Mouse (Mus musculus): Measurements from ENCODE around the gene Med15. TPM values are rescaled to one million over a fixed set of nuclear protein-coding genes. Genes with fewer than 3 reads are reported as not detected.

The Med15 gene
- polyA plus RNA-seq, 1 experiment from 2014 or later, result 50.9 TPM

DNA sequence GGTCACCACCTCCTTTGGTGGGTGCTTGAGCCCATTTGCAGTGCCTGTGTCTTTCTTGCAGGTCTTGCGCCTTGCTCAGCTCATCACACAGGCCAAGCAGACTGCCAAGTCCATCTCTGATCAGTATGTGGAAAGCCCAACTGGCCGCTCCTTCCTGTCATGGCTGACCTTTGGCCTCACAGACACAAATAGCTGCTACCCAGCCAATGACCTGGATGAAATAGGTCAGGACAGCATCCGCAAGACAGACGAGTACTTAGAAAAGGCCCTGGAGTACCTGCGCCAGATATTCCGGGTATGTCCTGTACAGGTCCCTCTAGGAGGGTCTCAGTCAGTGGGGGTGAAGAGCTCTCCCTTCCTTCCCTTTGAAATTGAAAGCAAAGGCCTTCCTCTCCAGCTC is 91.4 kb downstream of the Med15 start:
- peaks cover 7% of the 10 kb centered on the region for H3K36me3 ChIP-seq (ENCODE audit: control insufficient read depth, insufficient read depth, low read length)
- H3K27me3 ChIP-seq (ENCODE audit: control insufficient read depth, insufficient read depth, low read length), result no peaks in the 10 kb centered on the region

DNA sequence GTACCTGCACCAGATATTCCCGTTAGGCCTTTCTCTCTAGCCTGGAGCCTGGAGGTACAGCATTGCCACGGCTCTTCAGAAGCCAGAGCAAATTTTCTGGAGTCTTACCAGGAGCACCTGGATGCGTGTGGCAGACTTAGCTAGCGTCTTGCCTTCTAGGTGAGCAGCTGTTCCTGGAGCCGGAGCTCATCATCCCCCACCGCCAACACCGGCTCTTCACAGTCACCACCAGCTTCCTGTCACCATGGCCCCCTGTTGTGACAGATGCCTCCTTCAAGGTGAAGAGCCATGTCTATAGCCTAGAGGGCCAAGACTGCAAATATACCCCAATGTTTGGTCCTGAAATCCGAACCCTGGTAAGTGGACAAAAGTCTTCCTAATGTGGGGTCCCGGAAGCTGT is 92.0 kb downstream of the Med15 start:
- Histone ChIP-seq H3K27me3 (ENCODE audit: control insufficient read depth, insufficient read depth, low read length) (no peaks in the 10 kb centered on the region), H3K4me1 (replicated peaks; ENCODE audit: control insufficient read depth, insufficient read depth, low read length) (no peaks in the 10 kb centered on the region), H3K9me3 (ENCODE audit: control insufficient read depth, low read length) (no peaks in the 10 kb centered on the region), H3K36me3 (ENCODE audit: control insufficient read depth, insufficient read depth, low read length) (peaks cover 7% of the 10 kb centered on the region), H3K9ac (ENCODE audit: low read length) (no peak overlapping the region), H3K4me2 (ENCODE audit: low read depth, low read length, severe bottlenecking) (no peak overlapping the region), H3K4me3 (ENCODE audit: low read depth, low read length) (no peak overlapping the region), H3K27ac (ENCODE audit: low read depth, low read length) (no peak overlapping the region)
- 92% methylated on average over 9 of the region's 9 CpGs for whole genome bisulfite sequencing
- ATAC-seq (replicated peaks; ENCODE audit: low FRiP score) (no peak), DNase-seq (ENCODE audit: low spot score) (no peak)

More for the DNA sequence above, 91.4 kb downstream of the Med15 start:
- H3K4me1 ChIP-seq (replicated peaks; ENCODE audit: control insufficient read depth, insufficient read depth, low read length), result peaks cover 3% of the 10 kb centered on the region; the same call in 1 of the 2 replicates
- WGBS, result 82% methylated on average over 6 of the region's 6 CpGs
- H3K27ac ChIP-seq (ENCODE audit: low read depth, low read length), result no peak overlapping the region
- no peak overlapping the region for H3K9ac ChIP-seq (ENCODE audit: low read length)
- no peak overlapping the region for H3K4me2 ChIP-seq (ENCODE audit: low read depth, low read length, severe bottlenecking)
- no peak for DNase-seq (ENCODE audit: low spot score)
- ATAC-seq (replicated peaks; ENCODE audit: low FRiP score), result no peak
- no peaks in the 10 kb centered on the region for H3K9me3 ChIP-seq (ENCODE audit: control insufficient read depth, low read length)
- H3K4me3 ChIP-seq (ENCODE audit: low read depth, low read length), result no peak overlapping the region

DNA sequence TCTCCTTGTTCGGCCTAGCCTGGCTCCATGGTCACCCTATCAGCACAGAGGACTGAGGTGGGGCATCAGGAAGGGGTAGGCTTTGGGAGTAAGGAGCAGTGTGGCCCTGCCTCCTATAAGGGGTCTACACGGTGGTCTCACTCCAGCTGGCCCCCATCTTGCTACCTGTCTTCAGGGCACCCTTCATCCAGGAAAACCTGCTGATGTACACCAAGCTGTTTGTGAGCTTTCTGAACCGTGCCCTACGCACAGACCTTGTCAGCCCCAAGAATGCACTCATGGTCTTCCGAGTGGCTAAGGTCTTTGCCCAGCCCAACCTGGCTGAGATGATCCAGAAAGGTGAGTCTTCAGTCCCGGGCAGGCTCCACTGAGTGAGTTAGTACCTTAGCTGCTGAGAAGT is 92.7 kb downstream of the Med15 start:
- Histone ChIP-seq H3K9ac (ENCODE audit: low read length) (no peak overlapping the region), H3K4me2 (ENCODE audit: low read depth, low read length, severe bottlenecking) (no peak overlapping the region), H3K4me1 (replicated peaks; ENCODE audit: control insufficient read depth, insufficient read depth, low read length) (no peaks in the 10 kb centered on the region), H3K27me3 (ENCODE audit: control insufficient read depth, insufficient read depth, low read length) (no peaks in the 10 kb centered on the region), H3K9me3 (ENCODE audit: control insufficient read depth, low read length) (no peaks in the 10 kb centered on the region), H3K36me3 (ENCODE audit: control insufficient read depth, insufficient read depth, low read length) (peaks cover 7% of the 10 kb centered on the region), H3K27ac (ENCODE audit: low read depth, low read length) (no peak overlapping the region), H3K4me3 (ENCODE audit: low read depth, low read length) (no peak overlapping the region)
- no peak for DNase-seq (ENCODE audit: low spot score)
- WGBS, result 90% methylated on average over 6 of the region's 6 CpGs
- ATAC-seq (replicated peaks; ENCODE audit: low FRiP score), result no peak

DNA sequence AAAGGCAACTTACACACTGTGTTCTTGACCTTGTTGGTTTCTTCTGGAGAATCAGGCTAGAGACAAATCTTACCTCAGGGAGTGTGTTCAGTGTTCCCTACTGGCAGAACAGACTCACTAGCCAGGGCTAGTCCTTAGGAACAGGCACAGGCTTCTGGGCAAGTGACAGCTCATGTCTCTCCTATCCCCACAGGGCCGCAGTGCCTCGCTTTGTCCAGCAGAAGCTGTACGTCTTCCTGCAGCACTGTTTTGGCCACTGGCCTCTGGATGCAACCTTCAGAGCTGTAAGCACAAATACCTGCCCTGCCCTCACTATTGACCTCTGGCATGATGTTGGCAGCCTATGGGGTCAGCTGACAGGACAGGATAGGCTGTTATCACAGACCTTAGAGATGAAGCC is 93.6 kb downstream of the Med15 start:
- Histone ChIP-seq H3K4me3 (ENCODE audit: low read depth, low read length) (no peak overlapping the region), H3K9ac (ENCODE audit: low read length) (no peak overlapping the region), H3K27me3 (ENCODE audit: control insufficient read depth, insufficient read depth, low read length) (no peaks in the 10 kb centered on the region), H3K36me3 (ENCODE audit: control insufficient read depth, insufficient read depth, low read length) (peaks cover 7% of the 10 kb centered on the region), H3K27ac (ENCODE audit: low read depth, low read length) (no peak overlapping the region), H3K9me3 (ENCODE audit: control insufficient read depth, low read length) (no peaks in the 10 kb centered on the region), H3K4me1 (replicated peaks; ENCODE audit: control insufficient read depth, insufficient read depth, low read length) (no peaks in the 10 kb centered on the region), H3K4me2 (ENCODE audit: low read depth, low read length, severe bottlenecking) (no peak overlapping the region)
- 96% methylated on average over 3 of the region's 3 CpGs for WGBS
- no peak for DNase-seq (ENCODE audit: low spot score)
- ATAC-seq (replicated peaks; ENCODE audit: low FRiP score), result no peak

DNA sequence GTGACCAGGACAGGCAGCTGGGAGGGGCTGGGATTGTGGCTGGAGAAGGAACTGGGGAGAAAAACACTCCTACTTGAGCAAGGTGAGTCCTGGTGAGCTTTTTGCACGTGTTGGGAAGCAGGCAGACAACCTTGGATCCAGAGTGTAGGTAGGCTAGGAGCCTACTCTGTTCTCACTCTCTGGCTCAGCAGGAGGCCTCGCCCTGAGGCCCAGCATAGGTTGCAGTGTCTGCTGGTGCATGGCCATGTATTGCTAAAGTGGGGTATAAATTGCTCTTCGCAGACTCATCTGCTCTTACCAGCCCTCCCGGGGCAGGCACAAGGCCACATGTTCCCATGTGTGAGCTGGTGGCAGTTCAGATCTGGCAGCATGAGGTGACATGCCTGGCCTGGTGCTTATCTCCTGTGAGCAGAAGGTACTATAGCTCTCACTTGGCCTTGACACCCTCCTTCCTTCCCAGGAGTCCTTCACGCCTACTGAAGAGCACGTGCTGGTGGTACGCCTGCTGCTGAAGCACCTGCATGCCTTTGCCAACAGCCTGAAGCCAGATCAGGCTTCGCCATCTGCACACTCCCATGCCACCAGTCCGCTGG is 94.6 kb downstream of the Med15 start:
- Histone ChIP-seq H3K27ac (ENCODE audit: low read depth, low read length) (no peak overlapping the region), H3K4me2 (ENCODE audit: low read depth, low read length, severe bottlenecking) (no peak overlapping the region), H3K9ac (ENCODE audit: low read length) (no peak overlapping the region), H3K27me3 (ENCODE audit: control insufficient read depth, insufficient read depth, low read length) (no peaks in the 10 kb centered on the region), H3K4me1 (replicated peaks; ENCODE audit: control insufficient read depth, insufficient read depth, low read length) (no peaks in the 10 kb centered on the region), H3K9me3 (ENCODE audit: control insufficient read depth, low read length) (no peaks in the 10 kb centered on the region), H3K4me3 (ENCODE audit: low read depth, low read length) (no peak overlapping the region), H3K36me3 (ENCODE audit: control insufficient read depth, insufficient read depth, low read length) (peaks cover 7% of the 10 kb centered on the region)
- WGBS, result 93% methylated on average over 9 of the region's 9 CpGs
- ATAC-seq (replicated peaks; ENCODE audit: low FRiP score) (no peak), DNase-seq (ENCODE audit: low spot score) (no peak)

DNA sequence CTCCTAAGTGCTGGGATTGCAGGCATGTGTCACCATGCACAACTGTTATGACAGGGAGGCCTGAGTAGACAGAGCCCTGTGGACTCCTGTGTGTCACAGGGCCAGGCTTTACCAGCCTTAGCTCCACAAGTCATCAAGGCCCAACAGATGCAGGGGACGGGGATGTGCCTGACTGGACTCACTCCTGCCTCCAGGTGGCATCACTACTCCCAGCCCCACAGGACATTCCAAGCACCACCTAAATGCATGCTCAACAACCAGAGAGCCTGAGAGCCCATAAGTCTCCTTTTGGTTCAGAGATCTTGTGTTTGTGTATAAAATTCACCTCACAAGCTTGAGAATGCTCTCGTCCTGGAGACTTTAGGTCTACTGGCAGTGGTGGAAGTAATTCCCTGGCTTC is 95.1 kb downstream of the Med15 start:
- H3K9ac ChIP-seq (ENCODE audit: low read length), result no peak overlapping the region
- DNase-seq (ENCODE audit: low spot score), result no peak
- no peaks in the 10 kb centered on the region for H3K4me1 ChIP-seq (replicated peaks; ENCODE audit: control insufficient read depth, insufficient read depth, low read length)
- no peak overlapping the region for H3K4me3 ChIP-seq (ENCODE audit: low read depth, low read length)
- ATAC-seq (replicated peaks; ENCODE audit: low FRiP score), result no peak
- H3K27ac ChIP-seq (ENCODE audit: low read depth, low read length), result no peak overlapping the region
- H3K27me3 ChIP-seq (ENCODE audit: control insufficient read depth, insufficient read depth, low read length), result no peaks in the 10 kb centered on the region
- no peak overlapping the region for H3K4me2 ChIP-seq (ENCODE audit: low read depth, low read length, severe bottlenecking)
- WGBS, result 72% methylated on average over 2 of the region's 2 CpGs
- H3K9me3 ChIP-seq (ENCODE audit: control insufficient read depth, low read length), result no peaks in the 10 kb centered on the region
- H3K36me3 ChIP-seq (ENCODE audit: control insufficient read depth, insufficient read depth, low read length), result peaks cover 8% of the 10 kb centered on the region

DNA sequence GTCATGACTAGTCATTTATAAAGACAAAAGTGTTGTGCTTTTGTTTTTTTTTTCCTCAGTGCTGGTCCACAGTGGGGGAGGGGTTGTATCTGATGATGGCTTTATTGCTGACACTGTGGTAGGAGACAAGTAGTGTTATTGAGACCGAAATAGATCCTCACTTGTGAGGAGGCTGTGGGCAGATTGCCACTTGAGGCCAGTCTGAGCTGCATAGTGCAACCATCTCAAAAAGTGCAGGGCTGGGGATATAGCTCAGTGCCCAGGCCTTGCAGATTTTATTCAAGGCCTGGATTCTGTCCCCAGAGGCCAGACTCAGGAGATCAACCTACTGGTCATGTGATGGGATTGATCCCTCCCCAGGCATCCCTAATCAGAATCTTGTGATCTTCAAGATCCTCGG is 95.8 kb downstream of the Med15 start:
- H3K9me3 ChIP-seq (ENCODE audit: control insufficient read depth, low read length), result no peaks in the 10 kb centered on the region
- ATAC-seq (replicated peaks; ENCODE audit: low FRiP score), result no peak
- no peak overlapping the region for H3K27ac ChIP-seq (ENCODE audit: low read depth, low read length)
- H3K36me3 ChIP-seq (ENCODE audit: control insufficient read depth, insufficient read depth, low read length), result peaks cover 11% of the 10 kb centered on the region; the same call in 1 of the 2 replicates
- no peak overlapping the region for H3K9ac ChIP-seq (ENCODE audit: low read length)
- no peaks in the 10 kb centered on the region for H3K27me3 ChIP-seq (ENCODE audit: control insufficient read depth, insufficient read depth, low read length)
- no peak overlapping the region for H3K4me3 ChIP-seq (ENCODE audit: low read depth, low read length)
- no peak for DNase-seq (ENCODE audit: low spot score)
- no peaks in the 10 kb centered on the region for H3K4me1 ChIP-seq (replicated peaks; ENCODE audit: control insufficient read depth, insufficient read depth, low read length)
- no peak overlapping the region for H3K4me2 ChIP-seq (ENCODE audit: low read depth, low read length, severe bottlenecking)
- WGBS, result 86% methylated on average over 2 of the region's 2 CpGs

DNA sequence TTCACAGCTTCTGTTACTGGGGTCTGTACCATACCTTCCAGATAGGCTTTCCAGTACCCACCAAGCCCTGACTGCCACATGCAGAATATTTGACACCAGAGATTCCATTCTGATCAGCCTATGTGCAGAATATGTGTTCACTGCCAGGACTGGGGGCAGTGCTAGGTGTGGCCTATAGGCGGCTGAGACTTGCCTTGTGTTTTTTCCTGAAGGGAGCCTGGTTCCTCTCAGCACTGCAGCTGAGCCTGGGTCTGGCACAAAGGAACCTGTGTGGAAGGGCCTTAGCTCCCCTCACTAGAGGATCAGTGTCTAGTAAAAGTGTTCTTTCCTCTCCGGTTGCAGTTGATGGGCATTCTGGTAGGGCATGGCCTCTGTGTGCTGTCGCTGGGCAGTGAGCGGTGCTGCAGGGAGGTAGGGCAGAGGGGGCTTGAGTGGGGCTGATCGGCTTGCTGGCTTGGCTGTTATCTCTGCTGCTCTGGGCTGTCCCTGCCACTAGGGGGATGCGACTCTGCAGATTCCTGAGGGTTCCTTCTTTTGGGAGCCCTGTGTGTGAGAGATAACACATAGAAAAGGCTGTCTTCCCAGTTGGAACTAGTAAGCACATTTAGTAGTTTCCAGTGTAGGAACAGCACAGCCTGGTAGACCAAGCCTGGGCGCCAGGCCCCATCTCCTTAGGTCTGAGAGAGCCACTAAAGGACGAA is 99.1 kb downstream of the Med15 start:
- peaks cover 7% of the 10 kb centered on the region; the same call in 1 of the 2 replicates for H3K36me3 ChIP-seq (ENCODE audit: control insufficient read depth, insufficient read depth, low read length)
- H3K4me3 ChIP-seq (ENCODE audit: low read depth, low read length), result no peak overlapping the region
- no peak for DNase-seq (ENCODE audit: low spot score)

DNA sequence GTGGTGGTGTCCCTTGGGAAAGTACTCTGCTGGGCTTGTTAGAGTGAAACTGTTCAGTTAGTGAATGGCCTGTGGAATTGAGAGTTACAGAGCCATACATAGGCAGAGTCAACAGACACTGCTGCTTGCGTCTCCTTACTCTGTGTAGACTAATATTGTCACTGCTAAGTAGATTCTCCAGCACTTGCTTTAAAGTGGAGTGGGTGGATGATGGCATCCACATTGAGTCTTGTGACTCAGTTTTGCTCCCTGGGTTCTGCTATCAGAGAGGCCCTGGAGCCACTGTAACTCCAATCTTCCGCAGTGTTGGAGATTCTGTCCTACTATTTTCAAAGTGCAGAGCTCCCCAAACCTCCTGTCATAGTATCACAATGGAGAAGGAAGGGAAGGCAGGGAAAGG is 100.1 kb downstream of the Med15 start:
- ATAC-seq (replicated peaks; ENCODE audit: low FRiP score) (no peak), DNase-seq (ENCODE audit: low spot score) (no peak)
- no peak overlapping the region for H3K4me3 ChIP-seq (ENCODE audit: low read depth, low read length)
- H3K9me3 ChIP-seq (ENCODE audit: control insufficient read depth, low read length), result no peaks in the 10 kb centered on the region
- no peak overlapping the region for H3K27ac ChIP-seq (ENCODE audit: low read depth, low read length)
- no peaks in the 10 kb centered on the region for H3K27me3 ChIP-seq (ENCODE audit: control insufficient read depth, insufficient read depth, low read length)
- peaks cover 7% of the 10 kb centered on the region; the same call in 1 of the 2 replicates for H3K36me3 ChIP-seq (ENCODE audit: control insufficient read depth, insufficient read depth, low read length)
- H3K9ac ChIP-seq (ENCODE audit: low read length), result no peak overlapping the region
- no peak overlapping the region for H3K4me2 ChIP-seq (ENCODE audit: low read depth, low read length, severe bottlenecking)
- WGBS, result 92% methylated on average over 2 of the region's 2 CpGs
- H3K4me1 ChIP-seq (replicated peaks; ENCODE audit: control insufficient read depth, insufficient read depth, low read length), result no peaks in the 10 kb centered on the region

More for the DNA sequence above, 99.1 kb downstream of the Med15 start:
- no peak overlapping the region for H3K9ac ChIP-seq (ENCODE audit: low read length)
- no peak overlapping the region for H3K4me2 ChIP-seq (ENCODE audit: low read depth, low read length, severe bottlenecking)
- no peaks in the 10 kb centered on the region for H3K9me3 ChIP-seq (ENCODE audit: control insufficient read depth, low read length)
- no peak overlapping the region for H3K27ac ChIP-seq (ENCODE audit: low read depth, low read length)
- 77% methylated on average over 8 of the region's 8 CpGs for WGBS
- no peaks in the 10 kb centered on the region for H3K4me1 ChIP-seq (replicated peaks; ENCODE audit: control insufficient read depth, insufficient read depth, low read length)
- no peak for ATAC-seq (replicated peaks; ENCODE audit: low FRiP score)
- H3K27me3 ChIP-seq (ENCODE audit: control insufficient read depth, insufficient read depth, low read length), result no peaks in the 10 kb centered on the region

Data from forebrain, embryonic 11.5 days (tissue).